17 mouse cellular contexts compared by ENCODE assay signal in the genomic region with DNA sequence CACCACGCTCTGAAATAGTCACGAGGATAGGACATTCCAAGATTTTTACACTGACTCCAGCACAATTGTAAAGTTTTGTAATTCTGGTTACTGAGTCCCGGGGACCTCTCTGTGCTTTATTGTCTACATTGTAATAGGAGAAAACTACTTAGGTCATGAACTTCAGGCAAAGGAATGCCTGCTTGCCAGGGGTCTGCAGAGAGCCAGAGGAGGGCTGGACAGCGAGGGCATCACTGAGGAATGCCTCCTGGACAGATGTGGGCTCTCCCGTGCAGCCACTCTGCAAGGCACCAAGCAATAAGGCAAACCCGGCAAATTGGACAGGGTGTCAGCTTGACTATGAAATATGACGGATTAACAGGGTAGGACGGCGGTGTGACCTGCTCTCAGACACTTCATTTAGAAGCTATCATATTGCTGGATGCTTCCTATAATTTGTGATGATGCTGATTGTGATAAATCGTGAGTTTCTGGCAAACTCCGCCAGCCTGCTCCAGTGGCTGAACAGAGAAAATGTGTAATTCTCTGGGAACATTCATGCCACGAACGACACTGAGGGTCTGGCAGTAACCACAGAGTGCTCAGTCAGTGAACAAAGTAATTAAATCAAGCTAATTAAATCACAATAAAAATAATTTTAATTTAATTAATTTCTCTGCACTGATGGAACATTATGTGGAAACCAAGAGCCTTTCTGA.
DNase-seq lines count a peak whose midpoint lies in the region; ATAC-seq lines count a peak whose summit lies in the region.
"Had no signal": no experiment of that assay in that cellular context is flagged by ENCODE, and none has a peak within 500 bp of the region (broad histone marks: within the 10 kb centered on the region; RNA-seq: fewer than 3 reads in every experiment).

No protein-coding gene starts in this region.

- no peak overlapping the region for H3K9ac ChIP-seq in kidney, embryonic 14.5 days (ENCODE audit: low read depth, low read length)
- no peak overlapping the region for H3K9ac ChIP-seq in neural tube, embryonic 12.5 days
- H3K9ac ChIP-seq in embryonic facial prominence, embryonic 14.5 days (ENCODE audit: low read depth, low read length): no peak overlapping the region
- H3K9ac ChIP-seq: liver, embryonic 13.5 days; stomach, embryonic 15.5 days had no signal

- no peaks in the 10 kb centered on the region for H3K27me3 ChIP-seq in kidney, embryonic 14.5 days (ENCODE audit: control insufficient read depth, insufficient read depth, low read length)
- no peaks in the 10 kb centered on the region; the same call in 1 of the 2 replicates for H3K27me3 ChIP-seq in neural tube, embryonic 12.5 days (replicated peaks)
- no peaks in the 10 kb centered on the region; the same call in 1 of the 2 replicates for H3K27me3 ChIP-seq in embryonic facial prominence, embryonic 14.5 days (replicated peaks; ENCODE audit: control insufficient read depth, insufficient read depth, low read length)
- H3K27me3 ChIP-seq: liver, embryonic 13.5 days; stomach, embryonic 15.5 days had no signal

- no peak for DNase-seq in kidney, postnatal 36 days
- no peak for DNase-seq in neural tube, embryonic 10.5 days (ENCODE audit: extremely low spot score, low spot score)
- DNase-seq in embryonic facial prominence, embryonic 14.5 days (ENCODE audit: low spot score): no peak
- DNase-seq in yolk sac, embryonic 10.5 days (ENCODE audit: low spot score): no peak
- DNase-seq: adrenal gland, postnatal 25 days; cerebellum, postnatal 25 days; heart, adult 18-20 months; heart, postnatal 10 days; kidney, adult 9 months; layer of hippocampus, adult 9-11 months; liver, embryonic 13.5 days; thymus, postnatal 36 days had no signal

- no peak overlapping the region for H3K4me3 ChIP-seq in kidney, embryonic 14.5 days (ENCODE audit: low read length)
- no peak overlapping the region for H3K4me3 ChIP-seq in neural tube, embryonic 12.5 days
- H3K4me3 ChIP-seq in embryonic facial prominence, embryonic 14.5 days (ENCODE audit: low read depth, low read length): no peak overlapping the region
- H3K4me3 ChIP-seq: liver, embryonic 13.5 days; stomach, embryonic 15.5 days had no signal

- WGBS in kidney, embryonic 14.5 days: 30% methylated on average over 13 of the region's 13 CpGs
- 27% methylated on average over 13 of the region's 13 CpGs for WGBS in neural tube, embryonic 12.5 days
- WGBS in embryonic facial prominence, embryonic 14.5 days: 36% methylated on average over 13 of the region's 13 CpGs

- H3K27ac ChIP-seq in kidney, embryonic 14.5 days (ENCODE audit: low read depth, low read length): no peak overlapping the region
- H3K27ac ChIP-seq in neural tube, embryonic 12.5 days: no peak overlapping the region
- H3K27ac ChIP-seq in embryonic facial prominence, embryonic 14.5 days (replicated peaks; ENCODE audit: low read depth, low read length): no peak overlapping the region
- H3K27ac ChIP-seq: liver, embryonic 13.5 days; stomach, embryonic 15.5 days had no signal

- ATAC-seq in kidney, embryonic 14.5 days (ENCODE audit: low FRiP score, low TSS enrichment): peak; percentile 70
- ATAC-seq in neural tube, embryonic 12.5 days (ENCODE audit: low FRiP score, low read depth): peak; percentile 37
- ATAC-seq in embryonic facial prominence, embryonic 14.5 days (ENCODE audit: low read depth): peak; percentile 33; the same call in 1 of the 2 replicates
- ATAC-seq in cerebellum, adult (ENCODE audit: insufficient number of reproducible peaks, low FRiP score, low TSS enrichment): no peak
- ATAC-seq: forebrain, embryonic 14.5 days had no signal

- H3K4me1 ChIP-seq in kidney, embryonic 14.5 days (ENCODE audit: control insufficient read depth, insufficient read depth, low read length): peaks cover 15% of the 10 kb centered on the region
- H3K4me1 ChIP-seq in neural tube, embryonic 12.5 days: peaks cover 26% of the 10 kb centered on the region
- H3K4me1 ChIP-seq in embryonic facial prominence, embryonic 14.5 days (ENCODE audit: control insufficient read depth, insufficient read depth, low read length): peaks cover 11% of the 10 kb centered on the region; the same call in 1 of the 2 replicates

- H3K9me3 ChIP-seq in kidney, embryonic 14.5 days (ENCODE audit: control insufficient read depth, low read length): no peaks in the 10 kb centered on the region
- no peaks in the 10 kb centered on the region for H3K9me3 ChIP-seq in neural tube, embryonic 12.5 days
- no peaks in the 10 kb centered on the region for H3K9me3 ChIP-seq in embryonic facial prominence, embryonic 14.5 days (ENCODE audit: control insufficient read depth, low read length)
- H3K9me3 ChIP-seq: liver, embryonic 13.5 days; stomach, embryonic 15.5 days had no signal

- no peaks in the 10 kb centered on the region for H3K36me3 ChIP-seq in kidney, embryonic 14.5 days (ENCODE audit: control insufficient read depth, insufficient read depth, low read length)
- H3K36me3 ChIP-seq in neural tube, embryonic 12.5 days: no peaks in the 10 kb centered on the region
- no peaks in the 10 kb centered on the region for H3K36me3 ChIP-seq in embryonic facial prominence, embryonic 14.5 days (ENCODE audit: control insufficient read depth, insufficient read depth, low read length)
- H3K36me3 ChIP-seq: liver, embryonic 13.5 days; stomach, embryonic 15.5 days had no signal

- no peak overlapping the region for H3K4me2 ChIP-seq in kidney, embryonic 14.5 days (replicated peaks; ENCODE audit: low read depth, low read length)
- H3K4me2 ChIP-seq in neural tube, embryonic 12.5 days (replicated peaks): 0 out of 2 replicates have a peak overlapping the region, but pooled peaks have one; percentile 25
- no peak overlapping the region for H3K4me2 ChIP-seq in embryonic facial prominence, embryonic 14.5 days (ENCODE audit: low read depth, low read length)
- H3K4me2 ChIP-seq: liver, embryonic 13.5 days; stomach, embryonic 15.5 days had no signal
